Mouse (Mus musculus) cerebellum, adult 18-20 months (tissue): ENCODE results near the gene Msantd2.

Experiments used
- DNase-seq, 2 experiments: peaks; one replicate each; pipeline ENCODE4 v3.0.0; 2021

The Msantd2 gene

GRCm38 (mm10) chr9:37572204-37572876 lies 83.2 kb downstream of the Msantd2 start:
- no peak for DNase-seq
